Mouse (Mus musculus) right cerebral cortex, adult 18-20 months (tissue): ENCODE measurements around the gene Nlgn1.

Experiments
- DNase-seq: peaks from one replicate; pipeline ENCODE4 v3.0.0; 2022; ENCODE audit warnings: mixed read lengths

Gene Nlgn1

DNA sequence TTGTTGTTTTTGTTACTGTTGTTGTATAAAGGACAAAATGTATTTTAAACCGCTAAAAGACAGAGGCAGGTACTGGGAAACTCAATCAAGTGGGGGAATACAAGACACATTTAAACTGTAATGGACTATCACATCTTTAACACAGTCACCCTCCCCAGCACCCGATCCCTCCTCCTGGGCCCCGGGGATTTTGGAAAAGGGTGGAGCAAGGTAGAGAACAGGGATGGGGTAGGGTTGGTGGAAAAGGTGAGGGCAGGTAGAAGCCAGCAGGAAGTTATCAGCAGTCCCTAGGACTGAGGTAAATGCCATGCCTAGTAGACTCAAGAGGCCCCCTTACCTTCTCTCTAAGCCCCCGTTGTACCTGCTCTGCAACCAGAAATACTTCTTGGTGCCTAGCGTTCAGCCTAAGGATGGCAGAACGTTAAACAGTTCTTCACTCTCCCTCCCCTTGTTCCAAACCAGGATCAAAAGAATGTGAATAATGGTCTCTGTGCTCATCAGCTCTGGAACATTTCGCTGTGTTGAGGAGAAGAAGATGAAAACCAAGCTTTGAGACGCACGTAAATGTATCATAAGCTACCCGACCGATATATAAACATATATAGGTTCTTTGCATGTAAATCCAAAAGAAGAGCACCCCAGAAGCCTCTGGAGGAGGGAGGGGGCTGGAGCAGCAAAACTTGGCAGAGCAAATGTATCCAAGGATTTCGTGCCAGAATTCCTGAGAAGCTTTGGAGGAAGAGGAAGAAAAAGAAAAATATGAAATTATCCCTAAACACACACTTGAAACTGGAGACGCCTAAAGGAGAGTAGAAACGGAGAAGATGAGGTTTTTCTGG, at the start of gene Nlgn1:
TSS of gene Nlgn1 (minus strand) at position 61 of the 839 bp plus-strand sequence.
- no peak for DNase-seq

DNA sequence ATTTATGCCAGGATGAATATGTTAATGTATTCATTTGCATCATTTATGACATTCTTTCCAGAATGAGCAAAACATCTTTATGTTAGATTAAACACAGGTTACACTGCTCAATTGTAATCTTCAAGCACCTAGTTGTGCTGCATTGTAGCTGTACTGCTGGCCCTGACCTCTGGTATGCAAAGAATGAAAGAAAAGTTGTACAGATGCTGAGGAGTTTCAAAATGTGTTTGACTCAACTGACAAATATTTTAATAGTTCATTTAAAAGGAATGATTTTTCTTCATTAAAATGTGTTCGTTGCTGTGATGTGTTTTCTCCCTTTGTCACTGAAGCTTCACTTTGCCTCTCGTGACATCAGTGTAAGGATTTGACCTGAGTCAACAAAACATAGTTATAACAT, 46.0 kb upstream of the Nlgn1 start:
- no peak for DNase-seq

DNA sequence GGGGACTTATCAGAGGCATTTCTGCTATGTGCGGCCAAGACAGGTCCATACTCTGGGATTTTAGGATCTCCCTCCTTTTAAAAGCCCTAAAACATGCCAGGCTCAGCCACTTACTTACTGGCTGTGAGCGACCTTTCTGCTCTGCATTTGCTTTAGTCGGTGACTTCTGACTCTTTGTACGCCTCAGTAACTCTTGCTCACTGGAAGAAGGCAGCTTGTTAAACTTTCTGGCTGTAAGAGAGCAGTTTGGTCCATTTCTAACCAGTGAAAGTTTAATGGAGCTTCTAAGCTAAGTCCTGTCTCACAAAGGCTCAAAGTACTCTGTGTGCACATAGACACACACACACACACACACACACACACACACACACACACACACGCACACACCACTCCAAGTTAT, 22.8 kb upstream of the Nlgn1 start:
- DNase-seq, result no peak

DNA sequence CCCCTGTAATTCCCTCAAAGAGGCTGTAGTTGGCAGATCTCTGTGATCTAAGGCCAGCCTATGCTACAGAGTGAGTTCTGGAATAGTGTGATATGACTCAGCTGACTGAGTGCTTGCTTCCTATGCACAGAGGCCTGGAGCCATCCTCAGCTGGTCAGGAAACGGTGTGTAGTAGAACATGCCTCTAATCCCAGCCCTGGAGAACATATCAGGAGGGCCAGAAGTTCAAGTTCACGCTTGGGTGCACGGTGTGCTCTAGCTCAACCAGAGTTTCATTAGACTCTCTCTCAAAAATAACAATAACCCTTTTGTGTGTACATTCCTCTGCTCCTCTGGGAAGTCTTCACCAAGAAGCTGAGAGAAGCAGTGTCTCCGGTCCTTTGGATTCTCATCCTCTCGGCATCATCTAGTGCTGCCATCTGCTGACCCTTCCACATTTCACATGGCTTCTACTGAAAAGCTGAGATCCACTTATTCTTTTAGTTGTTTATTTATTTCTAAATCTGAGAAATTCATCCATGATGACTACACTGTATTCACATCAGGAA, 22.3 kb upstream of the Nlgn1 start:
- DNase-seq, result peak; percentile 44

DNA sequence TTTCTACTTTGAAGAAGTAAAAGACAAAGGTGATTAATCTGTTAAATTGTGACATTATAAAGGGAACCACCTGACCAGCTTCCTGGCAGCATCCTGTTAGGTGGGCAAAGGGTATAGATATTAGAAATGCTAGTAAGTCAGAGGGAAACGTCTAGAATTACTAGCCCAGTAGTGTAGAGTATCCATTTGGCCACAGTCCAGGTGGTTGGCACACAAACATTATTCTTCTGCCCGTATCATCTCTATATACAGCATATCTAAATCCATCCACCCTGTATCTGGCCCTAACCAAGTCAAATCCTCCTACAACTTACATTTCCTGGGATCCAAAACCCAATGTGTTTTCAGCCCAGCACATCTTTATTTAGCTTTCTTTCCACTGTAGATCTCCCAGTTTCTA, 5.2 kb upstream of the Nlgn1 start:
- DNase-seq, result no peak

DNA sequence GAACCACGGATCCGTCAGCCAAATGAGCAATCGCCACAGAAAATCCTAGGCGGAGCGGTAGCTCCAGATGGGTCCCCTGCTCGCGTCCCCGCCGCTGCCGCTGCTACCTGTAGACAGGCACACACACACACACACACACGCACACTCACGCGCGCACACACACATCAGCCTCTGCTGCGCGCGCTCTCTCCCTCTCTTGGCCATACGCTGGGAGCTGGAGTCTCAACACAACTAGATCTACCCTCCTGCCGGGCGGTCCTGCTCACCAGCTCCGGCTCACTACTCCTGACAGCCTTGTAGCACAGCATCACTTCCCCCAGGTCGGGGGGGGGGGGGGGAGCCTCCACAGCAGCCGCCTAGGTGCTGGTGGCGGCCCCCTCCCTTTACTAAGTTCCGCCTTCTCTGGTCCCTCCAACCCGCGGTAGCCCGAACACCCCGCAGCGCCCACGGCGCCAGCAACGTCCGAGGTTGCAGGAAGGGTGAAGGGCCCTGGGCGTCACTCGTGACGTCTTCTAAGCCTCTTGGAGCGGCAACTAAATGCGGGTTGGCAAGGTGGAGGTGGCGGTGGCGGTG, 1.1 kb upstream of the Nlgn1 start:
- peak; percentile 72 for DNase-seq

DNA sequence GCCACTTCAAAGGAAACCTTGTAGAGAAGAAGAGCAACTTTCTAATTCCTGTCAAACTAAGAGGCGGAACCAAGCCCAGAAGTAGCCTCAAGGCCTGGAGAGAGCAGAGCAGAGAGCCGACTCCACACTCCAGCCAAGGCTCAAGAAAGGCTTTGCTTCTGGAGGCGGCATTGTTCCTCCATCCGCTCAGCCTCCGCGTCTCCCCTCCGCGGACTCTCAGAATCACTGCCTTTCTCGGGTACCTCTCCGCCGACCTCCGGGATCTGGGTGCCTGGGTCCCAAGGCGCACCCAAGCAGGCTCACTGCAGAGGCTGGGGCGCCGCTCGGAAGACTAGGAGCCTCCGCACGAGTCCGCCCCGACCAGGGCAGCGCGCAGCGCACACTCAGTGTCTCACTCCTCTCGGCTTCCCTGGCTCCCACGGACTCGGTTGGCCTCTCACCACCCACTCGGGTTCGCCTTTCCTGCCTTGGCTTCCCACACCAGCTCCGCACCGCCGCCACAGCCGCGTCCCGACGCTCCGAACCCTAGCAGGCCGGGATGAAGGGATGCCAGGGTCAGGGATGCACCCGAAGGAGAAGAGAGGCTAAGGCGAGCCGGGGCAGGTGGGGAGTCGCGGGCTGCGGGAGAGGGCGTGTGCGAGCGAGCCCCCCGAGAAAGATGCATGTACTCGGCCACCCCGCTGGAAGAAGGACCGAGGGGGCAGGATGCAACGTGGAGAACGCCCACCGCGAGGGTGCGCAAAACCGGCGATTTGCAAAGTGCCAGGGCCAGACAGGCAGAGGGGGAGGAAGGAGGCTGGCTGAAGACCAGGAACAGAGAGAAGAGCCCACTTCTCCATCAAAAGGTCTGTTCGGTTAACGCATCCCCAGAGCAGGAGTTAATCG, 841 bp downstream of the Nlgn1 start:
- DNase-seq, result peak; percentile 78

DNA sequence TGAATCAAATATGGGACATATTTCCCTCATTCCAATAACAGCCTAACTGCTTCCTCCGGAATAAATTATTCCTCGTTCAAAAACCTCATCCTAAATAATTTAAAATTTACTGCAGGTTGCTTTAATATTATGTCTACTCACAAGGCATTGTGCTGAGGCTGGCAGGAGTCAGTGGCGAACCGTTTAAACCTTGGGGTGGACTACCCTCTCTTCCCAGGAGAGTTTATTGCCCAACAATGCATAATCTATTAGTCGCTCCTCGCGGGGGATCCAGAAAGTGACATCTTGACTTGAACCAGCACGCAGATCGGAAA, 1.4 kb downstream of the Nlgn1 start:
- no peak for DNase-seq

DNA sequence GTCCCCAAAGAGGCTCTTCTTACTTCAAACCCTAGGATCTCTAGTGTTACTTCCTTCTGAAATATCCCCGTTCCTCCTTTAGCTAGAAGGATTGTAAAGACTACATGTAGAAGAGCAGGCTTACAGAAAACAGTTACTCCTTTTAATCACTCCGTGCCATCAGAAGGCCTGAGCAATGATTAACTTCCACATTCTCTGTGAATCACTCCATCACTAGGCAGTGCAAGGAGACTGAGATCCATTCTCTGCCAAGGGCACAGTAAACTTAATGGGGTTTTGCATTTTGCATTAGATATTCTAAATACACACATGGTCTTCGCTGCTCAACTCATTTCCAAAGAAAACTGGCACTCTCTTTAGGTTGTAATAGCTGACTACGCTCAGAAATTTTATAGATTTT, 2.2 kb downstream of the Nlgn1 start:
- DNase-seq, result no peak

DNA sequence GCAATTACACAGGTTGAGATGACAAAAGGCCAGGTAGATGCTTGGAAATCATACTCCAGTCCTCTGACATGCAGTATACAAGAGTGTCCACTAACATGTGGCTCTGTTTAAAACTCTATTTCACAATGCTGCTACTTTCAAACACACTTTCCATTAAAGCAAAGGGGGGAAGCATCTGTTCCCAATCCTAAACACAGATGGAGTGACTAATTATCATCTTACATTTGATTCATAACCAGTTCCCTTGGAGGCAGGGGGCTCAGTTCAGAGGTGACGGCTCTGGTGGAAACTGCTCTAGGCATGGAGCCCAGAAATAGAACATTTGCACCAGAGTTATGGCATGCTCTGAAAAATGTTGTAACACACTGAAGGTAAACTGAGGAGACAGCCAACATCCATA, 7.8 kb downstream of the Nlgn1 start:
- DNase-seq, result no peak

DNA sequence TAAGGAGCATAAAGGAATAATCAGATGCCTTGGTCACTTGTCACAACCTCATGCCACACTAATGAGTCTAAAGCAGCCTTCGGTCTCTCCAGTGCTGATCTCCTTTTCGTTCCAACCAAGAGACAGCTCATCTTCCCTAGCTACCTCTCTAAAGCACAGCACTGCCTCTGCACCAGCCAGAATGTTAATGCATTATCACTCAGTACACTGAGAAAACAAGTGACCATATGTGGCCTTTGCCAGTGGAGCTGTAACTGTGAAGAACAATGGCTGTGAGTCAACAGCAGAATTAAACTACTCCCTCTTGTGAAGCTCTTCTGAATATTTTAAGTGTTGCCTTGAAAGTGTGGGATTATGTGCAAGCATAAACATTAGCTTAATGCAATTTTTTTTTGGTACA, 14.9 kb downstream of the Nlgn1 start:
- peak; percentile 55 for DNase-seq

DNA sequence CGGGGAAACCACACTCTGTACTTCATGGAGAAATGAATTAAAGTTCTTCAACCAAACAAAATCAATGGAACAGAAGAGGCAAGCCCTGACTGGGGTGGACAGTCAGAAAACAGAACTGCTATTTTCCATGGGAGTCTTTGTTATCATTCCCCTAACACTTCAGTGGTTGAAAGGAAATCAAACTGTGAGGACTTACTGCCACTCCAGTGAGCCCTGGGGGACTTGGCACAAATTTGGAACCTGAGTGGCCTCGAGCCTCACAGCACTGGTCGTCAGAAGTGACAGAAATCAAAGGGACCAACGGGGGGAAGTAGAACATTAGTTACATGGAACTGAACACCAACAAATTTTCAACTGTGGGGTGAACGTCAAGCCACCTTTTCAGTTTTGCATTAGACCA, 34.4 kb downstream of the Nlgn1 start:
- DNase-seq, result no peak

DNA sequence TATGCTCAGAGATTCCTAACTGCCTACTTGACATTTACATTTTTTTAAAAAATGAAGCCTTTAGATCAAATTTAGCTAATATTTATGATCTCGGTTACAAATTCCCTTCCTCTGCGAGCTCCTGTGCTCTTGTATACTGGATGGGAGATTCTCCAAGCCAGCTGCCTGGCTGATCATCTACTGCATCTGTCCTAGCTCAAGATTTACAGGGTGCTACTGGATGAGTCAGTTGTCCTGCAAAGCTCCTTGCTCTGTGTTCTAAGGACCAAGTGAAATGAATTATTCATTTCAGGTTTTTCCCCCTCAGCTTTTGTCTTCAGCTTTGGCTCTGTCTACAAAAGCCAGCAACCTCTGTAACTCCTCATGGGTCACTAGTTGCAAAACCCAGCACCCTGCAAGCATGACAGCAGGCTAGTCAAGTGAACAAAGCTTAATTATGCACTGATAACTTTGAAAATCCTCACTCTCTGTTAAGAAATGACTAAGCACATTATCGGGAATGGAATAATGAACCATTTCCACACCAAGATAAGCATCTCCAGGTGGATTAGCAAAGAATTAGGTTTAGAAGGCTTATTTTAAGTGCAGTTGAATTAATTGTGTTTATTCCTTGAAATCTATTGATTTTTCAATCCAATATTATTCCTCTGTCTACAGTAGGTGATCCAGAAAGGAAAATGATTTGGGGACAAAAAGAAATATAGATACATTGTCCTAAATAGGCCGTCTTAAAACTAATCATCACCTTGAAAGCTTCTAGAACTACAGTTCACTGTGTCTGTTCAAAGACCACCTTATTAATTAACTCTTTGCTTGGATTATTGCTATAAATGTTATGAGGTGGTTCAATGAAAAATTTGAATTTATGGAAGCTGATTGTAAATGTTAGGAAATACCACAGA, 61.1 kb downstream of the Nlgn1 start:
- no peak for DNase-seq

DNA sequence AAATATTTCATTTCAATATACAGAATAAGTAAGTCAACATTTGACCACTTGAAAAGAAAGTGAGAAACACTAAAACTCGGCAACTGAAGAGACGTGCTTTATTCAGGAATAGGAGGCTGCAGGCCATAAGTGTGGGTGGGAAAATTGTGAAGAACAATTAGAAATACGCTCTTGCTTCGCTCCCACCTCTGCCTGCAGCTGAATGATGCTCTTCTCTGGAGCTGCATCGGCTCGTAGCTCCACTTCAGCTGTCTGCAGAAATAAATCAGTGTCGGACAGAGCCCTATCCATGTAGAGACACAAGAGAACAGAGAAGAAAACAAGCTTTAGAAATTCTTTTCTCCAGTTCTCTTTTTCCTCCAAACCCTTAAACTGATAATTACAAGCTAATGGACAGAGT, 85.7 kb downstream of the Nlgn1 start:
- peak; percentile 26 for DNase-seq

DNA sequence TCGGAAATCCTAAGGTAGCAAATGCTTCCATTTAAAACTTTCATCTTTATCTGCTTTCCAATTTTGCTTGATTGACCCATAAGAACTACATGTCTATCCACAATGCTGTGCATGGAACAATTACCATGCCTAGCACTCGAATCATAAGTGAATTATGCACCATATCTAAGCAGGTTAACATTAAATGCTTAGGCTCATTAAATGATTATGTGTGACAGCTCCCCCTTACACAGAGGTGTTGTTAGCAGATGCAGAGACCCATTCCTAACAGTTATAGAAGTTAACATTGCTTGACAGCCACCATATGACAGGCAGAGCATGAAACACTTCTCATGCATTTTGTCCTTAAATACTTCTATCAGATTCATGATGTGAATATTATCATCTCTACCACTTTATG, 89.0 kb downstream of the Nlgn1 start:
- DNase-seq, result no peak

DNA sequence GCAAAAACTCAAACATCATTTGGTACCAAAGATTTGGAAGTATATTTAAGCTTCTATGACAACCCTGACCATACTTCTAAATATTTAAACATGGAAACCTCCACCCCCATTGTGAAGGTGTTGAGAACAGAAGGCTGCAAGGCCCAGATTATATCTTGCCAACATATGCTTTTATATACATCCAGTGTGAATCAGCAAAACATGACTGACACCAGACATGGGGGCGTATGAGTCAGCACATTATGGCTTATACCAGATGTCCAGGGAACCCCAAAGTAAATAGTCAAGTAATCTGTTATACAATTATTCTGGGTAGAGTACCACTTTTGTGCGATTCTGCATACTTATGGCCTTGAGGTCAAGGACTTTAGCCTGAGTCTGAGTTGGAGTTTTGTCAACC, 102.3 kb downstream of the Nlgn1 start:
- peak; percentile 78 for DNase-seq

DNA sequence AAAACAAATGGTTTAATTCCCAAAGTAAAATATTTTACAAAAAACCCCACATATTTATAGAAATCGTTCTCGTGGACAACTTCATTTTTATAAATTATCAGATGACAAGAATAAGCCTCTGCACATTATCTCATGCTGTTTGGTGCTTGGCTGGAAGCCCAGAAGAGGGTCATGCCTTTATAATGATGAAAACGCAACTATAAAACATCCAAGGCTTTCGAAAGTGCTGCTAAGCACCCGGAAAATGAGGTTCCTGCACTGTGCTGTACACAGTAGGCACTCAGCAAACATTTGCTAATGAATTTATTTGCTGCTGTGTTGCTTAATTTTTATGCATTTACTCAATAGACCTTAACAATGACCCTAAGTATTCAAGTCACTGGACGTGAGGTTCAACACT, 103.4 kb downstream of the Nlgn1 start:
- DNase-seq, result no peak

DNA sequence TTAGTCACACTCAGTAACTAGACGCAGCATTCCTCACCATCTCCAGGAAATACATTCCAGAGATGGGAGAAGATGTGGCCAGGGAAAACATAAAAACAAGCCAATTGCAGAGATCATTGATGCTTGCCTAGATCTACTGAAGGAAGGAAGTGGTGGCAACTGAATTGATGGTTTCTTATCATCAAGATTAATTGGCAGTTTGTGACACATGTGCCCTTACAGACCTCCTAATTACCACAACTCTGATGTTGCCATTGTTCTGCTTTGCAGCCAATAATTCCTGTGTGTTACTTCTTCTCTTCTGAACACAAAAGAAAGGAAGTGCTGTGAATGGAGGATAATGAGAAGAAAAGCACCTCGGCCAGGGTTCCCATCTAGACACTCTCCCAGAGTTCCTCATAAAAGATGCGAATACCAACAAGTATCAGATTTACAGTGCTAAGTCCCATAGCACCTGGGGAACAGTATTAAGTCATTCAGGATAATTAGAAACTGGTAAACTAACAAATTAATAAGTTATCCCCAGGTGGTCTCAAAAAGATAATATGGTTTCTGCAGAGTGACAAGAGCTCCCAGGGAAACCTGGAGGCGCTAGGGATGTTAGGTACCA, 104.0 kb downstream of the Nlgn1 start:
- DNase-seq, result no peak

DNA sequence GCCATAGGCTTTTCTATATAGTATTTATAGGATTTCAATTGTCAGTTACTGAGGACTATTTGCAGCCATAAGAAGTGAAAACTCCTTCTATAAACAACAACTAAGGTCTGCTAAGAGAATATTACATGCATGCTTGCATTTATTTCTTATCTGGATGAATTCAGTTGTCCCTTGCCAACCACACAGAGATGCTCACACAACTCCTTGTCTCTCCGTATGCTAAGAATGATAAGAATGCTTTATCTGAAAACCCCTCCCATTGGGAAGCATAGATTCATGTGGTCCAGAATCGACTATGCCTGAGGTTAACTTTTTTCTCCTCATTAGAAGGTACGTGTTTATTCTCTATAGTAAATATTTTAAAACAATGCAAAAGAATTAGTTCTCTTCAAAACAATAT, 108.8 kb downstream of the Nlgn1 start:
- DNase-seq, result no peak

DNA sequence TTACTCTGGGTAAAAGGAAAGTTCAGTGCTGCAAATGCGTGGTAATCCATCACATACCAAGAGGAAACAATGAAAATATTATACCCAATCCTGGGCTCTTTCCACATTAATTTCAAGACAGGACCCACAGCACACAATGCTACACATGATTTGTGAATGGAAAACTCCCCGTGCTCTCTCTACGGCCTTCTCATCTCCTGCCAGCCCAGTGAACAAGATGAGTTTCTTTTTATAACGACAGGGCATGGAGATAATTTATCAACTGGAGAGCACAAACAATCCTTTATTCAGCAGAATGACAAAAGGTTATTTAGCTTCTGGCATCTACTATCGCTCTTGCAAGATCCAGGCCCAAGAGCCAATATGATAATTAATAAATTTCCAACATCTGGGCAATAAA, 116.0 kb downstream of the Nlgn1 start:
- no peak for DNase-seq

DNA sequence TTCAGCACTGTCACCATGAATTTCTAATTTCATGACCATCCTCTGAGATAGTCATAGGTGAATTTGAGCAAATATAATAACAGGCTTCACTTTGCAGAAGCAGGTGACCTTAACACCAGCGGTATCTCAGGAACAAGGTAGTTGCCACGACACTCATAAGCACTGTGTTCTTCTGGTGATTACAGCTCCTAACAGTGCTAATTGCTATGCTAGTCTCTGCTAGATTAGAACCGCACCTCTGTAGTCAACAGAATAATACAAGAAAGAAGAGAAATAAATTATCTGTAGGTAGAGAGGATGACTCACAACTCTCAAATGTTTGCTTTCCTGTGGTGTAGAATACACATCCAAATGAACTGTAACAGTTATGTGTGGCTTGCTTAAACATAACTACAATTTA, 129.6 kb downstream of the Nlgn1 start:
- DNase-seq, result no peak

DNA sequence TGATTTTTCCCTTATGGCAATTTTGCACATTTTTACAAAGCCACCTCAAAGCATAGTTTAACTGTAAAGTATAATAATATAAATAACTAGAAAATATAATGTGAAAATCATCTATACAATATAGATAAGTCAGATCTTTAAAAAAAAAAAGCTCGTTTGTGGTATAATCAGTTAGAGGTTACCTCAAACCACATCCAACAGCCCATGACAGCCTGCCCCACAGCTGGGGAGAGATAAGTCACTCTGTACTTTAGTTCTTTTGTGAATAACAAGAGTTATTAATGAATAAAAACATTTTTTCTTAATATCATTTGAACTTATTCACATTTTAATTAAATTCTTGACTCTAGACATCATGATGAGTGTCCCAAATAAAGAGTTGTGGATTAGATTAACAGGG, 130.8 kb downstream of the Nlgn1 start:
- no peak for DNase-seq
